Comparison of ENCODE assay signal across 8 mouse cellular contexts in genomic region chr4:41274980-41275850, GRCm38 (mm10). TPM values are rescaled to one million over a fixed set of nuclear protein-coding genes. Genes with fewer than 3 reads are reported as not detected.
DNase-seq lines count a peak whose midpoint lies in the region; ATAC-seq lines count a peak whose summit lies in the region.

TSS of gene Ubap2 (minus strand) at chr4:41275144.

- peak; percentile 99 for ATAC-seq in hindbrain, embryonic 15.5 days (ENCODE audit: low FRiP score, low read depth)

- peak within 1 kb of the TSS; percentile 75 for H3K9ac ChIP-seq in hindbrain, embryonic 15.5 days

- peaks cover 34% of the 10 kb centered on the region for H3K4me1 ChIP-seq in hindbrain, embryonic 15.5 days (replicated peaks)

- no peaks in the 10 kb centered on the region for H3K36me3 ChIP-seq in hindbrain, embryonic 15.5 days

- H3K27me3 ChIP-seq in hindbrain, embryonic 15.5 days, result no peaks in the 10 kb centered on the region

- H3K4me2 ChIP-seq in hindbrain, embryonic 15.5 days, result peak within 1 kb of the TSS; percentile 85

- H3K4me3 ChIP-seq in hindbrain, embryonic 15.5 days, result peak within 1 kb of the TSS; percentile 66

- under 1% methylated on average over 59 of the region's 60 CpGs for WGBS in hindbrain, embryonic 15.5 days

- H3K27ac ChIP-seq in hindbrain, embryonic 15.5 days (replicated peaks), result peak within 1 kb of the TSS; percentile 96

- no peaks in the 10 kb centered on the region for H3K9me3 ChIP-seq in hindbrain, embryonic 15.5 days

- DNase-seq in T-cell, adult 2 months (ENCODE audit: low spot score), result peak; percentile 97
- peak; percentile 95 to 99 for DNase-seq in cerebellum, postnatal 36 days
- peak; percentile 98 to 99 for DNase-seq in frontal cortex, postnatal 36 days (ENCODE audit: low spot score in 2 of 2)
- peak; percentile 99 for DNase-seq in left cerebral cortex, adult 11 months (ENCODE audit: low spot score)
- DNase-seq in lung, postnatal 4 days, result peak; percentile 96 to 97
- peak; percentile 97 for DNase-seq in retina, postnatal 7 days (ENCODE audit: low read depth, low spot score)
- peak; percentile 94 for DNase-seq in urinary bladder, adult 2 months (ENCODE audit: low spot score)

RNA-seq across cellular contexts. Expression of gene Ubap2, which starts in this region (rescaled TPM):
- 53.6 and 57.5 TPM in 2 replicates for polyA plus RNA-seq in hindbrain, embryonic 15.5 days (2015; fragmentation: Nextera tagmentation; extraction: Ambion mirVana)
- polyA plus RNA-seq in urinary bladder, adult 2 months (2012; rRNA removed), result 19.0 and 30.8 TPM in 2 replicates

Comparison
In these comparisons a context has a peak if more than half of its experiments do, and no peak if none do; other contexts are left out.
1. Peak in every context shown above with its lines: DNase-seq, ATAC-seq, H3K4me3 ChIP-seq and H3K27ac ChIP-seq.